Mouse (Mus musculus) bone marrow, adult 2 months (tissue): ENCODE results near the gene Tmem232. TPM values are rescaled to one million over a fixed set of nuclear protein-coding genes. Genes with fewer than 3 reads are reported as not detected.

Source experiments
- H3K27ac ChIP-seq: fragments of 200-500 bp; 2 replicates; pipeline ENCODE4 v1.5.1; 2012; ENCODE audit warnings: low read depth, mild to moderate bottlenecking, control low read depth, inconsistent platforms, low read length; ENCODE audit not compliant: control insufficient read depth, poor library complexity, insufficient read depth
- H3K4me1 ChIP-seq: fragments of 200-500 bp; 2 replicates; pipeline ENCODE4 v1.6.1; 2011; ENCODE audit warnings: low read length; ENCODE audit not compliant: control insufficient read depth, insufficient read depth
- H3K4me3 ChIP-seq: fragments of 200-500 bp; replicated peaks from 2 replicates; pipeline ENCODE3; 2011; ENCODE audit warnings: mild to moderate bottlenecking, low read depth, low read length, control low read depth; ENCODE audit not compliant: control insufficient read depth
- CTCF ChIP-seq: fragments of 200-500 bp; IDR thresholded peaks from 2 replicates; pipeline ENCODE4 v1.5.1; 2011; ENCODE audit warnings: low read length, control low read depth; ENCODE audit not compliant: control insufficient read depth, insufficient read depth
- POLR2A ChIP-seq: fragments of 200-500 bp; IDR thresholded peaks from 2 replicates; pipeline ENCODE4 v1.6.1; 2011; ENCODE audit warnings: low read depth, mild to moderate bottlenecking, control low read depth, low read length, borderline replicate concordance; ENCODE audit not compliant: control insufficient read depth
- WGBS: fragments of 180-500 bp; shearing (Covaris S2); methylation state at CpG from one replicate; pipeline ENCODE4 v1.1.7; 2018; 5-methylcytosine and 5-hydroxymethylcytosine counted together
- polyA plus RNA-seq: library from polyadenylated mRNA; stranded (reverse); fragments of >200 nt; gene quantifications from 2 replicates; pipeline ENCODE4 v1.2.4, GENCODE M21; 2011; ENCODE audit warnings: low replicate concordance; ENCODE audit not compliant: missing spikeins, insufficient read depth, insufficient read length

Gene Tmem232
- polyA plus RNA-seq, 1 experiment: not detected

- Histone ChIP-seq H3K4me3 (no peak overlapping the region), H3K4me1 (no peaks in the 10 kb centered on the region), H3K27ac (no peak overlapping the region)
- 66% methylated on average over 6 of the region's 6 CpGs for WGBS
- TF ChIP-seq CTCF (no peak), POLR2A (no peak)
Observed at GRCm38 (mm10) chr17:65563345-65563744, 22.8 kb upstream of the Tmem232 start.

- TF ChIP-seq CTCF (no peak), POLR2A (no peak)
- H3K4me3 ChIP-seq: no peak overlapping the region
- WGBS: 2% methylated on average over 5 of the region's 5 CpGs
- H3K4me1 ChIP-seq: no peaks in the 10 kb centered on the region; the same call in 1 of the 2 replicates
- H3K27ac ChIP-seq: no peak overlapping the region
Observed at GRCm38 (mm10) chr17:65562761-65563160, 22.2 kb upstream of the Tmem232 start.

DNA sequence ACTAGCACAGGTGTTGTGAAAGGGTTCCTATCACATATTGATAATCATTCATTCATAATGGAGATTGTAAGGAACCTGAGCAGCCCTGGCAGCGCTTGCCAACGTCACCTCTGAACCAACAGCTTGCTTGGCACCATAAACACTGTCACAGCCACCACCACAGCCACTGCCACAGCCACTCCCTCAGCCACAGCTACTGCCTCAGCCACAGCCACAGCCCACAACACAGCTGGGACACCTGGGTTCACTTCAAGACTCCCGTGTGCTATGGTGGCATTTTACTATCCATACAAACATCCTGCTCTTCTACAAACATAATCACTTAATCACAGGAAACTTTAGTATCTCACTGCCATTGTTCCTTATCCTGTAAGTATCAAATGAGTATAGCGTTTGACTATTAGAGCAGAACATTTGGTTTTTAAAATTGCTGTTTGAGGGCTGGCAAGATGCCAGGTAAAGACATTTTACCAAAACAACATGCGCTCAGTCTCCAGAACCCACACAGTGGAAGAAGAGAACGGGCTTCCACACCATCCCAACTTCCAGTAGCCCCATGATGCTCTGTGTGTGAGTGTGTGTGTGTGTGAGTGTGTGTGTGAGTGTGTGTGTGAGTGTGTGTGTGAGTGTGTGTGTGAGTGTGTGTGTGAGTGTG is 20.9 kb upstream of the Tmem232 start:
- 27% methylated on average over 6 of the region's 6 CpGs for WGBS
- no peak overlapping the region for H3K27ac ChIP-seq
- no peak for TF ChIP-seq CTCF
- no peak overlapping the region for H3K4me3 ChIP-seq
- no peaks in the 10 kb centered on the region; the same call in 1 of the 2 replicates for H3K4me1 ChIP-seq

DNA sequence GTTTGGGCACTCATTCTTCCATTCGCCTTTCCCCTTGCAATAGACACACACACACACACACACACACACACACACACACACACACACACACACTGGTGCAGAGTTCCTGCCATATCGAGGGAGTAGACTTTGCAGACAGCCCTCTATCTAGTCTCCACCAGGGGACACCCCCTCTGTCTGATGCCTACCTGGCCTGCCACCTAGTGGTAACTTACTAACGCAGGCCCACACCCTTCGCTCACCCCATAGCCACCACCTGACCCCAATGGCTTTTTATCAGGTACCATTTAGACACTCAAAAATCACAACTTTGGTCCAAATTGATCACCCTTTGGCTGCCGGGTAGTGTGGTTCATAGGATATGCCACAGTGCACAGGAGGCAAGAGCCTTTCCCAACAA is 18.7 kb upstream of the Tmem232 start:
- TF ChIP-seq CTCF (peak; percentile 73), POLR2A (no peak)
- 40% methylated on average over 5 of the region's 5 CpGs for WGBS

DNA sequence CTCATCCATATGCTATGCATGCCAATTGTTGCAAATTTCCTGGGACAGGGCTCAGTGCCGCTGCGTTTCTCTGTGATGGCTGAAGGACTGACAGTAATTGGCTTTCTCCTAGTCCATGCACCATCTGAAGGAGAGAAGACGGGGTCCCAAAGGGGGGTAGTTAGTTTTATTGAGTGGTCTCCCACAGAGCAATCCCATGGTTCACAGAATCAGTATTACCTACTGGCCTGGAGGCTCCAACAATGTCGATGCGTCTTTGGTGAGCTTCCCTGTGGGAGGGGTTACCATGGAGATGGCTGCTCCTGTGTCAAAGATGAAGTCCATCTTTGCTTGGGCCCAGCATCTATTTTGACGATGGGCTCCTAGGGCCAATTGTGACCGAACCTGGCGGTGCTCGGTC is 18.2 kb upstream of the Tmem232 start:
- WGBS: 61% methylated on average over 9 of the region's 9 CpGs
- H3K27ac ChIP-seq: no peak overlapping the region
- TF ChIP-seq POLR2A: no peak
- no peak for TF ChIP-seq CTCF
- H3K4me1 ChIP-seq: no peaks in the 10 kb centered on the region; the same call in 1 of the 2 replicates
- no peak overlapping the region for H3K4me3 ChIP-seq

More for the DNA sequence above, 18.7 kb upstream of the Tmem232 start:
- Histone ChIP-seq H3K27ac (no peak overlapping the region), H3K4me1 (no peaks in the 10 kb centered on the region; the same call in 1 of the 2 replicates), H3K4me3 (no peak overlapping the region)

- Histone ChIP-seq H3K4me3 (no peak overlapping the region), H3K27ac (no peak overlapping the region), H3K4me1 (no peaks in the 10 kb centered on the region; the same call in 1 of the 2 replicates)
- TF ChIP-seq POLR2A: no peak
- TF ChIP-seq CTCF: peak; percentile 39; the same call in 1 of the 2 replicates
- WGBS: 28% methylated on average over 9 of the region's 9 CpGs
Observed at GRCm38 (mm10) chr17:65558217-65558616, 17.6 kb upstream of the Tmem232 start.

- no peak overlapping the region for H3K4me3 ChIP-seq
- H3K4me1 ChIP-seq: no peaks in the 10 kb centered on the region; the same call in 1 of the 2 replicates
- TF ChIP-seq POLR2A: no peak
- TF ChIP-seq CTCF: no peak
- no peak overlapping the region for H3K27ac ChIP-seq
- WGBS: 34% methylated on average over 6 of the region's 6 CpGs
Observed at GRCm38 (mm10) chr17:65557212-65557611, 16.6 kb upstream of the Tmem232 start.

- WGBS: 60% methylated on average over 10 of the region's 10 CpGs
- Histone ChIP-seq H3K27ac (no peak overlapping the region), H3K4me1 (no peaks in the 10 kb centered on the region; the same call in 1 of the 2 replicates), H3K4me3 (no peak overlapping the region)
- no peak for TF ChIP-seq POLR2A
- no peak for TF ChIP-seq CTCF
Observed at GRCm38 (mm10) chr17:65556798-65557197, 16.2 kb upstream of the Tmem232 start.

GRCm38 (mm10) chr17:65552426-65552997 is 11.9 kb upstream of the Tmem232 start:
- Histone ChIP-seq H3K4me1 (no peaks in the 10 kb centered on the region; the same call in 1 of the 2 replicates), H3K4me3 (no peak overlapping the region), H3K27ac (no peak overlapping the region)
- TF ChIP-seq POLR2A: no peak
- no peak for TF ChIP-seq CTCF
- 87% methylated on average over 12 of the region's 12 CpGs for WGBS
